In the genomic region with DNA sequence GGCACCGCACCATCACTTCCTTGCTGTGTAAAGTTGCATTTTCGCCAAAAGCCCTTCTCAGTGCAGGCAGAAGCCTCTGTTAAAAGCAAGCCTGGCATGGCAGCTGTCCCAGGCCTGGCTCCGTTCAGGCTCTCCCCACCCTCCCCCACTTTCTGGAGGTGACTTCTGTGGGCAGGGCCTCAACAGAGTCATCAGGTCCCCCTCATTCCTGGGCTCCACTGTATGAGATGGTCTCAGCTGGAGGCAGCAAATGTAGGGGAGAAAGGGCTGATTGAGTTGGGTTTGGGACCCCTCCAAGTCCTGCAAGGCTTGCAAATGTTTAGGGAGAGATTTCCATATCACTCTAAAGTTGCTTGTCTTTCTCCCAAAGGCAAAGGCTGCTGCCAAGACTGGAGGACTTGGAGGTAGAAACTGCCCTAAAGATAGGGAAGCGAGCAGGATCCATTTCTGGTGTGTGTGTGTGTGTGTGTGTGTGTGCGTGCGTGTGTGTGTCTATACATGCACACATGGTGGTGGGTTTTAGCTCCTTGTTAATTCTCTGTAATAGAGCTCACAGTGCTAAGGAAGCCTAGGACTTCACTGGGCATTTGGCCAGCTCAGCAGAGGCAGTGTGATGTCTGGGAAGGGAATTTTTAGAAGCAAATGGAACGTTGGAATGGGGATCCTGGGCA, we compare ENCODE assay signal across 11 mouse cellular contexts. TPM values are rescaled to one million over a fixed set of nuclear protein-coding genes. Genes with fewer than 3 reads are reported as not detected.
DNase-seq lines count a peak whose midpoint lies in the region; ATAC-seq and TF ChIP-seq lines count a peak whose summit lies in the region.
"Had no signal": no experiment of that assay in that cellular context is flagged by ENCODE, and none has a peak within 500 bp of the region (broad histone marks: within the 10 kb centered on the region; RNA-seq: fewer than 3 reads in every experiment).

No protein-coding gene starts in this region.

- H3K9ac ChIP-seq in liver, embryonic 11.5 days (ENCODE audit: low read depth, low read length), result no peak overlapping the region

- H3K9me3 ChIP-seq in liver, embryonic 11.5 days (ENCODE audit: control insufficient read depth, low read length), result no peaks in the 10 kb centered on the region
- H3K9me3 ChIP-seq: megakaryocyte, embryonic 14.5 days had no signal

- no peaks in the 10 kb centered on the region for H3K36me3 ChIP-seq in liver, embryonic 11.5 days (ENCODE audit: control insufficient read depth, insufficient read depth, low read length)

- H3K4me3 ChIP-seq in left cerebral cortex, adult 2 months, result no peak overlapping the region
- H3K4me3 ChIP-seq in liver, embryonic 11.5 days (ENCODE audit: low read depth, low read length), result no peak overlapping the region
- H3K4me3 ChIP-seq: megakaryocyte, embryonic 14.5 days had no signal

- no peaks in the 10 kb centered on the region for H3K4me1 ChIP-seq in liver, embryonic 11.5 days (replicated peaks; ENCODE audit: control insufficient read depth, insufficient read depth, low read length)
- H3K4me1 ChIP-seq: megakaryocyte, embryonic 14.5 days had no signal

- DNase-seq in lung, postnatal 10 days, result peak; percentile 16
- no peak for DNase-seq in lung, postnatal 4 days
- peak; percentile 50 to 71 for DNase-seq in frontal cortex, postnatal 36 days (ENCODE audit: low spot score in 2 of 2)
- DNase-seq in left cerebral cortex, adult 2 months (ENCODE audit: extremely low spot score in 1 of 2, low spot score in 2 of 2), result peak in 1 of 2 experiments; percentile 57
- DNase-seq in right cerebral cortex, postnatal 25 days, result peak; percentile 54
- DNase-seq in gastrocnemius, postnatal 25 days, result no peak
- no peak for DNase-seq in liver, embryonic 11.5 days (ENCODE audit: low spot score)
- DNase-seq in gastrocnemius, postnatal 36 days, result no peak
- DNase-seq: cerebellum, adult 18-20 months had no signal

- WGBS in liver, embryonic 11.5 days, result 69% methylated on average over 7 of the region's 7 CpGs

- peak overlapping the region; percentile 58 for H3K27ac ChIP-seq in left cerebral cortex, adult 2 months
- no peak overlapping the region for H3K27ac ChIP-seq in liver, embryonic 11.5 days (ENCODE audit: low read depth, low read length)

- H3K27me3 ChIP-seq in liver, embryonic 11.5 days (replicated peaks; ENCODE audit: control insufficient read depth, insufficient read depth, low read length), result no peaks in the 10 kb centered on the region

- intact Hi-C loops in left cerebral cortex, adult 2 months (cut with DNase I), result loop anchor here (5.0 to 10.0 kb wide), 3 partner anchors 75 to 357 kb away; a partner anchor contains a TSS
- intact Hi-C loops in gastrocnemius, postnatal 36 days (cut with DNase I), result no loop called here

- no peak overlapping the region for H3K4me2 ChIP-seq in liver, embryonic 11.5 days

- no peak for TF ChIP-seq CTCF in left cerebral cortex, adult 2 months (IDR thresholded peaks at IDR 0.05)

- ATAC-seq in liver, embryonic 11.5 days (replicated peaks; ENCODE audit: low FRiP score), result no peak

RNA-seq across cellular contexts. Expression of a gene that starts 40.9 kb away (rescaled TPM):
- 1 to 10 TPM; 1.2 to 1.4 TPM for total RNA-seq in left cerebral cortex, adult 2 months (2021)
- total RNA-seq in gastrocnemius, postnatal 25 days (2021), result not detected
- not detected in 2 replicates for polyA plus RNA-seq in liver, embryonic 11.5 days (2014; fragmentation: Nextera tagmentation; extraction: Ambion mirVana)
- total RNA-seq in gastrocnemius, postnatal 36 days (2021), result not detected
- total RNA-seq: gastrocnemius, postnatal 4 days had no signal

Comparison
In these comparisons a context has a peak if more than half of its experiments do, and no peak if none do; other contexts are left out.
1. DNase-seq: peak in lung, postnatal 10 days (single experiment), frontal cortex, postnatal 36 days (2 of 2) and right cerebral cortex, postnatal 25 days (single experiment); none in lung, postnatal 4 days (0 of 2), gastrocnemius, postnatal 25 days (single experiment), liver, embryonic 11.5 days (single experiment) and gastrocnemius, postnatal 36 days (0 of 2).